Mouse (Mus musculus): Measurements from ENCODE around the gene Pcdh18.

GRCm38 (mm10) chr3:49749491-49750284, 7.4 kb downstream of the Pcdh18 start:
- TF ChIP-seq CTCF (IDR thresholded peaks at IDR 0.05; ENCODE audit: low read depth, low read length) (no peak), POLR2A (IDR thresholded peaks at IDR 0.05; ENCODE audit: insufficient read depth, low read length) (no peak), EP300 (IDR thresholded peaks at IDR 0.05; ENCODE audit: insufficient read depth, low read depth, low read length) (no peak)
